Mouse (Mus musculus) C2C12 (cell line): ENCODE measurements around the gene Arih2. TPM values are rescaled to one million over a fixed set of nuclear protein-coding genes. Genes with fewer than 3 reads are reported as not detected.

Experiments
- H3K27me3 ChIP-seq: one replicate; pipeline ENCODE4 v1.6.1; 2011; ENCODE audit not compliant: control insufficient read depth, insufficient read depth, insufficient read length
- H3K36me3 ChIP-seq: one replicate; pipeline ENCODE4 v1.6.1; 2011; ENCODE audit not compliant: control insufficient read depth, insufficient read depth
- H3K4me3 ChIP-seq: one replicate; pipeline ENCODE4 v1.5.1; 2011; ENCODE audit warnings: mild to moderate bottlenecking, control low read depth; ENCODE audit not compliant: poor library complexity, insufficient read depth, severe bottlenecking
- H3K79me2 ChIP-seq: one replicate; pipeline ENCODE4 v1.6.1; 2011; ENCODE audit not compliant: control insufficient read depth, insufficient read depth
- H3K79me3 ChIP-seq: one replicate; pipeline ENCODE4 v1.6.1; 2011; ENCODE audit warnings: low read depth, control low read depth
- H3ac ChIP-seq: one replicate; pipeline ENCODE3; 2011; ENCODE audit warnings: low read depth; ENCODE audit not compliant: control insufficient read depth, insufficient read length
- CEBPB ChIP-seq: IDR thresholded peaks from one replicate; pipeline ENCODE4 v1.6.1; 2011; ENCODE audit warnings: low read depth, mild to moderate bottlenecking, control low read depth, moderate library complexity
- CTCF ChIP-seq: IDR thresholded peaks from one replicate; pipeline ENCODE4 v1.5.1; 2011; ENCODE audit not compliant: control insufficient read depth, insufficient read depth, insufficient read length
- FOSL1 ChIP-seq: IDR thresholded peaks from one replicate; pipeline ENCODE4 v1.8.0; 2011; ENCODE audit warnings: mild to moderate bottlenecking, low read length; ENCODE audit not compliant: poor library complexity, insufficient read depth, severe bottlenecking
- MAX ChIP-seq: IDR thresholded peaks from one replicate; pipeline ENCODE4 v1.6.1; 2011; ENCODE audit warnings: mild to moderate bottlenecking, control low read depth
- MYOD1 ChIP-seq: IDR thresholded peaks from one replicate; pipeline ENCODE4 v1.6.1; 2011; ENCODE audit warnings: low read depth; ENCODE audit not compliant: control insufficient read depth, insufficient read length
- MYOG ChIP-seq: IDR thresholded peaks from one replicate; pipeline ENCODE4 v1.6.1; 2011; ENCODE audit not compliant: control insufficient read depth, insufficient read length; ENCODE audit errors: extremely low read depth
- USF1 ChIP-seq: IDR thresholded peaks from one replicate; pipeline ENCODE4 v1.6.1; 2011; ENCODE audit warnings: low read depth, mild to moderate bottlenecking, control low read depth, moderate library complexity
- polyA plus RNA-seq: library from polyadenylated mRNA; unstranded; fragments of >200 nt; fragmentation: generic; extraction: Trizol; gene quantifications from one replicate; pipeline ENCODE4 v1.2.1, GENCODE M21; 2012; ENCODE audit warnings: missing spikeins

Arih2 gene
- polyA plus RNA-seq, 1 experiment, result 30.5 TPM

DNA sequence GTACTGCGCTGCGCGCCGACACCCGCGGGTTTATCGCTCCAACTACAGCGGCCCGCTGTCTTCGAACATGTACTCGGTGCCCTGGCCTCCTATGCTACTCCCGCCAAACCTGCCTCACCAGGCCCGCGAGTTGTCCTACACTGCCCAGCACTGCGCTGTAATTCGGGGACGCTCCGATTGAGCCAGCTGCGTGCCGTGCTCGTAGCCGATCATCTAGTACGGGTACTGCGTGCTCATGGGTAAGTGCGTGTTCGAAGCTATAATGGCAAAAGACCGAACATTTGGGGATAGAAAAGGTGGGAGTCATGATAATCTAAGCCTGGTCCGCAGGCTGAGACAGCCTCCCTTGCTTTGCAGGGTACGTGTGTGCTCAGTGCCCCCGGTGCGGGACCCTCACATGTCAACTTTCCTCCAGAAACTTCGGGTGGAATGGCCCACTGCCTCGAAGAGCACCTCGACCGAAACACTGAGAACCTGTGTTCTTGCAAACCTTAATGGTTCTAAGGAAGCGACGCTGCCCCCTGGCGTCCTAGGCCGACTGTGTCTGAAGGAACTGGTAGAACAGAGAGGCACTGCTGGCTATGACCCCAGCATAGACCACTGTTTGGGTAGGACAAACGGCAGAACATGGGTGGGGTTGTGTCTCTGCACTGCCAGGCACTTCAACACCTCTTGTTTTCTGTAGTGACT is 78.8 kb downstream of the Arih2 start:
- no peak for TF ChIP-seq MYOG
- no peak for TF ChIP-seq FOSL1
- no peak for TF ChIP-seq CEBPB
- TF ChIP-seq CTCF, result peak; percentile 50
- no peak for TF ChIP-seq MYOD1
- no peak for TF ChIP-seq MAX
- no peak for TF ChIP-seq USF1
- Histone ChIP-seq H3K36me3 (peaks cover 17% of the 10 kb centered on the region), H3K79me2 (peaks cover 11% of the 10 kb centered on the region), H3K79me3 (peaks cover 5% of the 10 kb centered on the region), H3ac (peak overlapping the region; percentile 73), H3K4me3 (peak overlapping the region; percentile 49), H3K27me3 (no peaks in the 10 kb centered on the region)

DNA sequence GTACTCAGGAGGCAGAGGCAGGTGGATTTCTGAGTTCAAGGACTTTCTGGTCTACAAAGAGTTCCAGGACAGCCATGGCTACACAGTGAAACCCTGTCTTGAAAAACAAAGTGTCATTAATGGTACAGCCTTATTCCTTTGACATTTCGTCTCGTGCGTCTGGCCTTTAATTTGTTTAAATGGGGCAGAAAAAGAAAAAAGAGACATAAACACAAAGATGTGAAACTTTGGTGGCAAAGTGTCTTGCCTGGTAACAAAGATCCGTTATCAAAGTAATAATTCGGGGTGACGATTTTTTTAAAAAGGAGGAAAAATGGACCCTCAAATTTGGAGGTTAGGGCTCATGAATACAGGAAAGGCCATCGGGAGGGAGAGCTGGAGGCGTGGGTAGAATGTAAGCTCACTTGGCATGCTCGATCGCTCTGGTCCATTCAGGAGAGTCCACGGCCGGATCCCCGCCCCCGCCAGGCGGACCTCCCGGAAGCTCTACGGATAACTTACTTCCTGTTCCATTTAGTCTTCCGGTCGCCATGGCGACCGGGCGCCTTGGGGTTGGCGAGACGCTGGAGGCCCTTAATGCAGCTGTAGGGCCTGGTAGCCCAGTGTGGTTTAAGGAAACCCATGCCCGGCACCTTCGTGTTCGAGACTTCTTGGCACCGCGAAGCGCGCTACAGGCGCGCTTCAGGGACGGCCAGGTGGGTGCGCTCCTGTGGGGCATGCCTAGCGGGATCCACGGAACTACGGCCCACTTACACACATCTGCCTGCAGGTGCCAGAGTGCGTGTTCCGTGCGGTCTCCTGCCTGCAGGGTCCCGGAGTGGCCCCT is 79.6 kb downstream of the Arih2 start, which contains the start of gene Dalrd3:
Gene Dalrd3, plus strand, starts transcription at position 506 of the 826 bp plus-strand sequence.
- peak; percentile 59 for TF ChIP-seq MAX
- TF ChIP-seq FOSL1, result no peak
- H3K79me3 ChIP-seq, result peaks cover 5% of the 10 kb centered on the region
- H3K79me2 ChIP-seq, result peaks cover 11% of the 10 kb centered on the region
- no peaks in the 10 kb centered on the region for H3K27me3 ChIP-seq
- H3K36me3 ChIP-seq, result peaks cover 24% of the 10 kb centered on the region
- H3K4me3 ChIP-seq, result peak within 1 kb of the TSS; percentile 49
- H3ac ChIP-seq, result peak within 1 kb of the TSS; percentile 73

DNA sequence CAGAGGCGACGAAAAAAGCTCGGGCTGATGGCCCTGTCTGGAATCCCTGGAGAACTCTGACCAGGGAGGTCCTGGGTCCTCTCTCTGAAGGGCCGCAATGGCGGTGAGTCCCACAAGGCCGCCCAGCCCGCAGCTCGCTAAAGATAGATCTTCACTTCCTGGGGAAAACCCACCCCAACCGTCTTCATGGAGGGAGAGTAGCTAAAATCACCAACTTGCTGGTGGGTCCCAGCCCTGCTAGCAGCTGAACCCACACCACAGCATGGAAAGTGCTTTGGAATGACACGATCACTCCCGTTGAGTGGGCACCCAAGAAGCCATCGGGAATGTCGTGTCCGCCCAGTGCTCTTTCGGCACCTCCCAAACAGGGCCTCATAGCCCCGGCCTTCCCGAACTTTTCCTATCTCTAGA is 80.7 kb downstream of the Arih2 start:
- H3K79me3 ChIP-seq, result peaks cover 5% of the 10 kb centered on the region
- H3K79me2 ChIP-seq, result peaks cover 11% of the 10 kb centered on the region
- H3K4me3 ChIP-seq, result no peak overlapping the region
- H3K27me3 ChIP-seq, result no peaks in the 10 kb centered on the region
- TF ChIP-seq USF1, result no peak
- no peak for TF ChIP-seq FOSL1
- TF ChIP-seq MAX, result no peak
- no peak for TF ChIP-seq CTCF
- no peak for TF ChIP-seq CEBPB
- TF ChIP-seq MYOD1, result no peak
- no peak for TF ChIP-seq MYOG
- peaks cover 34% of the 10 kb centered on the region for H3K36me3 ChIP-seq
- no peak overlapping the region for H3ac ChIP-seq

DNA sequence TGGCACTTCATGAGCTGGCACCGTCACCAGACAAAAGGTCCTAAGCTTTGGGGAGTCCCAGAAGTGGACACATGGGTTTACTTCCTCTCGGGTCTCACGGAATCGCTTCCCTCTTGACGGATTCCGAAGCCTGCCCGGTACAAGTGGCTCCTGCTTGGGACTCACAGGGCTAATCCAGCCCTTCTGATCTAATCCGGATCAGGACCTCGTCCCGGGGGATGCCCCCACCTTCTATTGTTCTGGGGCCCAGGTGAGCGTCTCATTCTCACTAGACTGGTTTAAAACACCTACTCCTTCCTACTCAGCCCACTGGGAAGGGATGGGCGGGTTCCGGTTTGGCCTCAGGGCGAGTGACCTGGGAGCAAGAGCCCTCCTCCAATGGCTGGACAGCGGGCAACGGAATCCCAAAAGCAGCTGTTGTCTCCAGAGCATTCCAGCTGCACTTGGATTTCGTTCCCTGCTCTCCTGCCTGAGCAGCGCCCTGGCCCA is 81.2 kb downstream of the Arih2 start:
- Histone ChIP-seq H3K79me3 (peaks cover 5% of the 10 kb centered on the region), H3K36me3 (peaks cover 33% of the 10 kb centered on the region), H3K79me2 (peaks cover 11% of the 10 kb centered on the region), H3K27me3 (no peaks in the 10 kb centered on the region), H3ac (peak overlapping the region; percentile 78), H3K4me3 (peak overlapping the region; percentile 41)
- TF ChIP-seq CTCF, result no peak
- TF ChIP-seq MYOG, result no peak
- TF ChIP-seq MYOD1, result no peak
- no peak for TF ChIP-seq CEBPB
- no peak for TF ChIP-seq USF1
- no peak for TF ChIP-seq MAX
- TF ChIP-seq FOSL1, result no peak

DNA sequence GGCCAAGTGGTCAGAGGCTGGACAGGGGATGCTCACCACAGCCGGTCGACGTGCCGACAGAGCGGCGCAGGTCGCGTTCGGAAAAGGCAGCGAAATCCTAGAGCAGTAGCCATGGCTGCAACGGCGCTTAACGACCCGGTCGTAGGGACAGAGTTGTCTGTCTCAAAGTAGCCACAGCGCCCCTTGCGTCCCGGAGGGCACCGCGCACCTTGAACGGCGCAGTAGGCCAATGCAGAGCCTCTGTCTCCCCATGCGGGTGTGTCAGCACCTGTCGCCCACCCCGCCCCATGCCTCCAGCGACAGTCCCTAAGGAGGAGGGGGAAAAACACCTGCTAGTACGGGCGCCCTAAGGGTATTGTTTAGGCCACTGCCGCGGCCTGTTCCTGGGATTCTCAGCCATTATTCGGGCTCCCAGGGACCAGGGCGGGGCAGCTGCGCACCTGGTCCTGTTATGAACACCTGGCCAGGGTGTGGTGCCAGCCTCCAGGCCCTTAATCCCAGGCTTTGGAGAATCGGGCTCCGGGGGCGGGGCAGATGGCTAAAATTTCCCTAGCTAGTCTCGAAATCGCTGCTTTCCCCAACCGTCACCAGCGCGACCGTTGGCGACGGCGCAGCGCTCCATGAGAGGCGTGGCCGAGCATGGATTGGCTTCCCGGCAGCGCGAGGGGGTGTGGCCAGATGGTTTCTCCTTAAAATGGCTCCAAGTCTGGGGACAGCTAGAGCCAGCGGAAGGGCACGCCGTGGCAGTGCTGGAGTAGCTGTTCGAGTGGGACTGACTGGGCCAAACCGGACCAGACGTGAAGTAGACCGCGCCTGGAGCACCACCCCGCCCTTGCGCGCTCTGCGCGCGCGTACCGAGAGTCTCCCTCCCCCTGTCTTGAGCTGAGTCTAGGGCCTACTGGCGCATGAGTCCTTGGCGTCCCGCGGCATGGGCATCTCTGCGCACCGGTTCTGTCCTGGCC is 82.1 kb downstream of the Arih2 start, which contains the start of gene Ndufaf3:
Gene Ndufaf3, minus strand, starts transcription at position 620 of the 962 bp plus-strand sequence.
- H3ac ChIP-seq, result peak within 1 kb of the TSS; percentile 78
- H3K36me3 ChIP-seq, result peaks cover 40% of the 10 kb centered on the region
- peaks cover 8% of the 10 kb centered on the region for H3K79me3 ChIP-seq
- H3K79me2 ChIP-seq, result peaks cover 19% of the 10 kb centered on the region
- H3K27me3 ChIP-seq, result no peaks in the 10 kb centered on the region
- peak; percentile 95 for TF ChIP-seq CTCF
- peak; percentile 34 for TF ChIP-seq MYOD1
- TF ChIP-seq FOSL1, result no peak
- TF ChIP-seq MAX, result peak; percentile 36
- peak within 1 kb of the TSS; percentile 41 for H3K4me3 ChIP-seq
